Mouse (Mus musculus): ENCODE data around the gene Wdr35. TPM values are rescaled to one million over a fixed set of nuclear protein-coding genes. Genes with fewer than 3 reads are reported as not detected.

Wdr35 gene
- total and polyA plus RNA-seq, 3 experiments, result 3.4 to 9.5 (median 9.0) TPM

DNA sequence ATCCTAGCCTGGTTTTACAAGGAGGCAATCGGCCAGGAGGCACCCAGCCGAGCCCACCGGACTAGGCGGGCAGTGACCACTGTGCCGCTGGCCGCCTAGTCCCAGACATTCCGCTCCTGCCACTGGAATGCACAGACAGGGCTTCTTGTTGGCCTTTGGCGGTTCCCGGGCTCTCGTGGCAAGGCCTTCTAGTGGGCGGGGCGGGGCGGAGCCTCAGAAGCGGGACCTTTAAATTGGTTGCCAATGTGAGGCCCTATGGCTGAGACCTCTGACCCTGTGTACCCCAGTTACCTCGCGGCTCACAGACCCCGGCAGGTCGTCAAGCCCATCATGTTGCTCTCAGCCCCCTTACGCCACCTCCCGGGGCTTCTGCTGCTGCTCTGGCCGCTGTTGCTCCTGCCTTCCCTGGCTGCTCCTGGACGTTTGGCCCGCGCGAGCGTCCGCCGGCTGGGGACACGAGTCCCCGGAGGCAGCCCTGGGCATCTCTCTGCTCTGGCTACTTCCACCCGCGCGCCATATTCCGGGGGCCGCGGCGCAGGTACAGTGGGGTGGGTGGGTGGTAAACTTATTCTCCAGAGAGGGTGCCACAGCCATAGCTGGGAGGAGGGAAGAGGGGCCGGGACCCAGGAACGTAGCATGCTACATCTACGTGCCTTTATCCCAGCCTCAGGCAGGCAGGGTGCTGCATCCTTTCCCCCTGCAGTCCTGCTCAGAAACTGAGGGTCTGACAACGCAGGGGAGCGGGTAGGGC lies 25.8 kb upstream of the Wdr35 start, which contains the start of gene Matn3:
Matn3 (plus strand) TSS at position 216 of the 751 bp plus-strand sequence.
- Histone ChIP-seq H3K9ac (ENCODE audit: low read depth, low read length) (peak within 1 kb of the TSS; percentile 27; the same call in 1 of the 2 replicates), H3K4me3 (peak within 1 kb of the TSS; percentile 28), H3K27me3 (ENCODE audit: control insufficient read depth, insufficient read depth, low read length) (0 out of 2 replicates have a peak, but pooled peaks cover 1% of the 10 kb centered on the region), H3K79me2 (replicated peaks; ENCODE audit: control insufficient read depth, insufficient read depth, low read length) (no peaks in the 10 kb centered on the region), H3K4me1 (ENCODE audit: control insufficient read depth, insufficient read depth, low read length) (peaks cover 2% of the 10 kb centered on the region; the same call in 1 of the 2 replicates), H3K27ac (no peak within 1 kb of the TSS), H3K36me3 (ENCODE audit: control insufficient read depth, insufficient read depth, low read length) (no peaks in the 10 kb centered on the region)
- intact Hi-C loops (cut with DNase I), result no loop called here
- TF ChIP-seq EP300 (IDR thresholded peaks at IDR 0.05; ENCODE audit: insufficient read depth, low read depth, low read length), result no peak
- TF ChIP-seq POLR2A (IDR thresholded peaks at IDR 0.05; ENCODE audit: insufficient read depth, low read depth, low read length), result no peak
- TF ChIP-seq CTCF (IDR thresholded peaks at IDR 0.05), result peak; percentile 37
- 3% methylated on average over 42 of the region's 42 CpGs for WGBS
- peak; percentile 79 to 83 for DNase-seq

DNA sequence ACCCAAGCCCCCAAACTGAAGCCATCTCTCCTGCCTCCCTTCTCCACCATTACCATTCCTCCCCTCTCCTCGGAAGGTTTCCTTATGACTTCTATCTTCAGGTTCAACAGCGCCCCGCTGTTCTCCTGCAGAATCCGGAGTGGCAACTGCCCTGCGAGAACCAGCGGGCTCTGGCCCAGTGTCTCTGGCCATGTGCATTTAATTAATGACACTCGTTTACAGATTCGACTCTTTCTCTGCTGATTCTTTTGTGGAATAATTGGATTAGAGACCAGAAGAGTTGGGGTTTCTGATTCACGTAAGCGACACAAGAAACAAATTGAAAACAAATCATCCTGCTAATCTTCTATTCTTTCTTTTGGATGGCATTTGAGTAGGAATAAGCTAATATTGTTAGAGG lies 20.6 kb upstream of the Wdr35 start:
- Histone ChIP-seq H3K9ac (ENCODE audit: low read depth, low read length) (no peak overlapping the region), H3K79me2 (replicated peaks; ENCODE audit: control insufficient read depth, insufficient read depth, low read length) (no peaks in the 10 kb centered on the region), H3K4me1 (ENCODE audit: control insufficient read depth, insufficient read depth, low read length) (peaks cover 1% of the 10 kb centered on the region; the same call in 1 of the 2 replicates), H3K4me3 (no peak overlapping the region), H3K27ac (no peak overlapping the region), H3K27me3 (ENCODE audit: control insufficient read depth, insufficient read depth, low read length) (0 out of 2 replicates have a peak, but pooled peaks cover under 1% of the 10 kb centered on the region), H3K36me3 (ENCODE audit: control insufficient read depth, insufficient read depth, low read length) (no peaks in the 10 kb centered on the region)
- TF ChIP-seq CTCF (IDR thresholded peaks at IDR 0.05) (no peak), POLR2A (IDR thresholded peaks at IDR 0.05; ENCODE audit: insufficient read depth, low read depth, low read length) (no peak), EP300 (IDR thresholded peaks at IDR 0.05; ENCODE audit: insufficient read depth, low read depth, low read length) (no peak)
- intact Hi-C loops (cut with DNase I), result no loop called here
- no peak for DNase-seq
- 78% methylated on average over 10 of the region's 10 CpGs for WGBS

DNA sequence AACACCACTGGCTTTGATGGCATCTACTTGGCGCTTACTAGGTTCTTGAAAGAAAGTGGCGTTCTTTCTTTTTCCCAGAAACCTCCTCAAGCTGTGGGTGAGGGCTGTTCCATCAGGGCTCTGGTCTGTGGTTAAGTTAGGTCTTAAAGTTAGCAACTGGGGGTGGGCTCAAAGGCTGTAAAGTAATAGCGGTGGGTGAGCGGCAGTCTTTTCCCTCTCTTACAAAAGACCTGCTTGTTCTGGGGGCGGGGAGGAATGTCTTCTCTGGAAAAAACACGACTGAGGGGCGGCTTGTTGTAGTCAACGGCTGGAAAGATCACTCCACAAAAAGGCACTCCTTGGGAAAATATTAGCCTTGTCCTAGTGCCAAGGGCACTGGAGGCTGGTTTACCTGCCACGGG lies 19.5 kb upstream of the Wdr35 start:
- intact Hi-C loops (cut with DNase I), result no loop called here
- WGBS, result 77% methylated on average over 9 of the region's 9 CpGs
- Histone ChIP-seq H3K9ac (ENCODE audit: low read depth, low read length) (no peak overlapping the region), H3K79me2 (replicated peaks; ENCODE audit: control insufficient read depth, insufficient read depth, low read length) (no peaks in the 10 kb centered on the region), H3K4me3 (no peak overlapping the region), H3K27me3 (ENCODE audit: control insufficient read depth, insufficient read depth, low read length) (no peaks in the 10 kb centered on the region), H3K36me3 (ENCODE audit: control insufficient read depth, insufficient read depth, low read length) (no peaks in the 10 kb centered on the region), H3K4me1 (ENCODE audit: control insufficient read depth, insufficient read depth, low read length) (no peaks in the 10 kb centered on the region), H3K27ac (no peak overlapping the region)
- TF ChIP-seq EP300 (IDR thresholded peaks at IDR 0.05; ENCODE audit: insufficient read depth, low read depth, low read length), result no peak
- TF ChIP-seq POLR2A (IDR thresholded peaks at IDR 0.05; ENCODE audit: insufficient read depth, low read depth, low read length), result no peak
- no peak for TF ChIP-seq CTCF (IDR thresholded peaks at IDR 0.05)
- no peak for DNase-seq

DNA sequence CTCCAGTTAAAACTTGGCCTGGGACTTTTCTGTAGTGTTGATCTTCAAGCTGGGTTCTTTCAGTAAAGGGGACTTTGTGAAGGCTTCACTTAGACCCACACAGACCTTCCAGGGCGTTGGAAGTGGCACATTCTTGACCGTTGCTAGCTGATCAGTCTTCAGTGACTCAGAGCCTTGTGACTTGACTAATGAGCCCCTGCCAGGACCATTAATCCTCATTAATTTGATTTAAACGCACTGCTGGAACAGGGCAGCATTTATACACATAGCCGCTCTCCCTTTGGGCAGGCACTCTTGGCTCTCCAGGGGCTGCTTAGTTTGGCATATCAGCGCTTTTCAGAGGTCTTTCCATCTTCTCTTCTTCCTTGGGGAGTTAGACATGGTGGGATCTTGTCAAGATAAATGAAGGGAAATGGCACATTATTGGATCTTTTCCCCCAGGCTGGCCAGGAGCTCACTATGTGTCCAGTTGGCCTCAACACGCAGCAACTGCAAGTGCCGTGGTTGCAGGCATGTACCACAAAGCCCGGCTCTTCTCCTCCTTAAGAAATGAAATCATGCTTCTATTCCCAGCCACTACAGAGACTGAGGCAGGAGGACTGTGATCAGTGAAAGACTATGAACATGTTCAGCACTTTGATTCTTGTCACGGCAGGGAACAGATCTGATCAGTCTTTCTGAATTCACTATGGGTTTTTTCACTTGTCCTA lies 11.9 kb upstream of the Wdr35 start:
- TF ChIP-seq POLR2A (IDR thresholded peaks at IDR 0.05; ENCODE audit: insufficient read depth, low read depth, low read length), result no peak
- TF ChIP-seq CTCF (IDR thresholded peaks at IDR 0.05), result no peak
- no peak for TF ChIP-seq EP300 (IDR thresholded peaks at IDR 0.05; ENCODE audit: insufficient read depth, low read depth, low read length)
- H3K4me1 ChIP-seq (ENCODE audit: control insufficient read depth, insufficient read depth, low read length), result no peaks in the 10 kb centered on the region
- no peaks in the 10 kb centered on the region for H3K27me3 ChIP-seq (ENCODE audit: control insufficient read depth, insufficient read depth, low read length)
- H3K27ac ChIP-seq, result no peak overlapping the region
- no peak for DNase-seq
- no peaks in the 10 kb centered on the region for H3K79me2 ChIP-seq (replicated peaks; ENCODE audit: control insufficient read depth, insufficient read depth, low read length)
- 77% methylated on average over 9 of the region's 9 CpGs for WGBS
- no peaks in the 10 kb centered on the region for H3K36me3 ChIP-seq (ENCODE audit: control insufficient read depth, insufficient read depth, low read length)
- no peak overlapping the region for H3K9ac ChIP-seq (ENCODE audit: low read depth, low read length)
- H3K4me3 ChIP-seq, result no peak overlapping the region
- intact Hi-C loops (cut with DNase I), result no loop called here

DNA sequence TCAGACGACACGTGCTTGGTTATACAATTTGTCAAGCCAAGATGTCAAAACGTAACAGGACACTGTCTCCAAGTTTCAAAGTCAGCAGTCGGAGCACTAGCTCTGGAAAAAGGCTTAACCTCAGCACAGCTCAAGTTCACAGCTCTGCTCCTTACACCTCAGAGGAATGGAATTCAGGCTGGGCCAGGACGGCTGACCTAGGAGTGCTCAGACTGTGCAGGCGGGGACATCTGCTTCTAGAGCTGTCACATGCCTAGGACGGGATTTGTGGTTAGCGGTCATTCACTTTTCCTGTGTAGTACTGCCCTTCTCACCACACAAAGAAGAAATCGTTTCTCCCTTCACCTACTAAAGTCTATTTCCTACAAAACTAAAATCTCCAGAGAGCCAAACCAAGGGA lies 3.9 kb upstream of the Wdr35 start:
- WGBS, result 13% methylated on average over 9 of the region's 9 CpGs
- peak; percentile 38 to 74 for DNase-seq
- H3K4me1 ChIP-seq (ENCODE audit: control insufficient read depth, insufficient read depth, low read length), result no peaks in the 10 kb centered on the region; the same call in 1 of the 2 replicates
- no peaks in the 10 kb centered on the region for H3K36me3 ChIP-seq (ENCODE audit: control insufficient read depth, insufficient read depth, low read length)
- intact Hi-C loops (cut with DNase I), result loop anchor here (5.0 kb wide), 2 partner anchors 33 to 48 kb away; partner anchors contain the start of gene Laptm4a
- no peaks in the 10 kb centered on the region for H3K27me3 ChIP-seq (ENCODE audit: control insufficient read depth, insufficient read depth, low read length)
- no peak for TF ChIP-seq CTCF (IDR thresholded peaks at IDR 0.05)
- TF ChIP-seq POLR2A (IDR thresholded peaks at IDR 0.05; ENCODE audit: insufficient read depth, low read depth, low read length), result no peak
- no peak for TF ChIP-seq EP300 (IDR thresholded peaks at IDR 0.05; ENCODE audit: insufficient read depth, low read depth, low read length)
- H3K4me3 ChIP-seq, result no peak overlapping the region
- H3K27ac ChIP-seq, result peak overlapping the region; percentile 78
- no peaks in the 10 kb centered on the region for H3K79me2 ChIP-seq (replicated peaks; ENCODE audit: control insufficient read depth, insufficient read depth, low read length)
- no peak overlapping the region for H3K9ac ChIP-seq (ENCODE audit: low read depth, low read length)
